Mouse (Mus musculus): ENCODE measurements around the gene Mmp17.

- no peak for TF ChIP-seq TAL1 (IDR thresholded peaks at IDR 0.05; ENCODE audit: low read length)
- TF ChIP-seq GATA1 (IDR thresholded peaks at IDR 0.05; ENCODE audit: low read length) = no peak
Measured at GRCm38 (mm10) chr5:129607476-129607875, 23.5 kb downstream of the Mmp17 start.
